Comparison of ENCODE assay signal across 24 mouse cellular contexts in the genomic region with DNA sequence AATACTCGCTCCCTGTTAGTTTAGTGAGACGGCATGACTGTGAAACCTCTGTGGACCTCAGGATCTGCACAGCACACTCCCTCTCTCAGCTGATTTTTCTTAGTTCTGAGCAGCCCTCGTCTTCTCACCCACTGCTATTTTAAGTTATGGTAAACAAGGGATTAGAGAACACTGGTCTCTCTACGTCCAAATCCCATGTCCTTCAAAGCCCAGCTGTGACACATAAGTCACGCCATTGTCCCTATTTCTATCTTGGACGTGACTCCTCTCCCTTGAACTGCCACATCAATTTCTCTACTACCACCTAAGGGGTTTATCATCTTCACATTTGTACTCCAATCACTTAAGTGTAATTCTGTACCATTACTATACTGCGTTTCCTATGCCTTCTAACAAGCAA. TPM values are rescaled to one million over a fixed set of nuclear protein-coding genes. Genes with fewer than 3 reads are reported as not detected.
DNase-seq lines count a peak whose midpoint lies in the region; ATAC-seq and TF ChIP-seq lines count a peak whose summit lies in the region.
"Had no signal": no experiment of that assay in that cellular context is flagged by ENCODE, and none has a peak within 500 bp of the region (broad histone marks: within the 10 kb centered on the region; RNA-seq: fewer than 3 reads in every experiment).

No protein-coding gene starts in this region.

- TF ChIP-seq POLR2A in lung, adult 2 months (IDR thresholded peaks at IDR 0.05; ENCODE audit: borderline replicate concordance, extremely low read depth, low read depth, low read length), result no peak

- H3K27me3 ChIP-seq in lung, embryonic 14.5 days (ENCODE audit: insufficient read depth, low read length), result no peaks in the 10 kb centered on the region
- no peaks in the 10 kb centered on the region for H3K27me3 ChIP-seq in lung, embryonic 16.5 days (ENCODE audit: control insufficient read depth, insufficient read depth, low read depth, low read length)
- H3K27me3 ChIP-seq: embryonic facial prominence, embryonic 13.5 days; embryonic facial prominence, embryonic 15.5 days; forebrain, embryonic 12.5 days had no signal

- H3K4me2 ChIP-seq in lung, embryonic 14.5 days, result no peak overlapping the region
- H3K4me2 ChIP-seq in lung, embryonic 16.5 days (ENCODE audit: low read depth, low read length), result no peak overlapping the region
- H3K4me2 ChIP-seq: embryonic facial prominence, embryonic 13.5 days; embryonic facial prominence, embryonic 15.5 days; forebrain, embryonic 12.5 days had no signal

- 36% methylated on average over 7 of the region's 7 CpGs for WGBS in lung, embryonic 14.5 days
- WGBS in lung, embryonic 16.5 days, result 40% methylated on average over 7 of the region's 7 CpGs
- 63% methylated on average over 7 of the region's 7 CpGs for WGBS in lung, adult 2 months

- DNase-seq in lung, embryonic 14.5 days, result peak; percentile 76
- DNase-seq in lung, postnatal 4 days, result no peak
- DNase-seq in lung, postnatal 25 days (ENCODE audit: low spot score), result no peak
- DNase-seq in lung, postnatal 36 days, result peak; percentile 45
- no peak for DNase-seq in lung, adult 2 months
- DNase-seq in layer of hippocampus, postnatal 36 days, result no peak
- DNase-seq: adrenal gland, adult 2 months; adrenal gland, postnatal 10 days; adrenal gland, postnatal 25 days; cerebellum, adult 11 months; cerebellum, adult 18-20 months; cerebellum, adult 8-10 months; cerebellum, adult 9-11 months; cerebellum, postnatal 14 days; cerebellum, postnatal 36 days; embryo, embryonic 11 days had no signal

- 0 out of 2 replicates have a peak, but pooled peaks cover 2% of the 10 kb centered on the region for H3K36me3 ChIP-seq in lung, embryonic 14.5 days (ENCODE audit: insufficient read depth)
- H3K36me3 ChIP-seq in lung, embryonic 16.5 days (ENCODE audit: control insufficient read depth, insufficient read depth, low read length), result no peaks in the 10 kb centered on the region
- H3K36me3 ChIP-seq: embryonic facial prominence, embryonic 15.5 days; forebrain, embryonic 12.5 days had no signal

- no peak overlapping the region for H3K27ac ChIP-seq in lung, embryonic 14.5 days (ENCODE audit: low read depth)
- H3K27ac ChIP-seq in lung, embryonic 16.5 days (ENCODE audit: low read length), result no peak overlapping the region; the same call in 1 of the 2 replicates
- H3K27ac ChIP-seq: embryonic facial prominence, embryonic 13.5 days; embryonic facial prominence, embryonic 15.5 days; forebrain, embryonic 10.5 days; forebrain, embryonic 12.5 days had no signal

- peaks cover 7% of the 10 kb centered on the region for H3K4me1 ChIP-seq in lung, embryonic 14.5 days (ENCODE audit: insufficient read depth)
- H3K4me1 ChIP-seq in lung, embryonic 16.5 days (replicated peaks; ENCODE audit: control insufficient read depth, insufficient read depth, low read length), result peaks cover 15% of the 10 kb centered on the region; the same call in 1 of the 2 replicates
- H3K4me1 ChIP-seq in lung, adult 2 months (ENCODE audit: control insufficient read depth, insufficient read depth, low read length), result peaks cover 8% of the 10 kb centered on the region; the same call in 1 of the 2 replicates
- H3K4me1 ChIP-seq: forebrain, embryonic 10.5 days; forebrain, embryonic 12.5 days had no signal

- ATAC-seq in lung, embryonic 14.5 days (ENCODE audit: insufficient read depth), result peak; percentile 50
- peak; percentile 78 for ATAC-seq in lung, embryonic 16.5 days (ENCODE audit: low read depth)
- ATAC-seq: forebrain, embryonic 14.5 days had no signal

- H3K9ac ChIP-seq in lung, embryonic 14.5 days, result no peak overlapping the region
- H3K9ac ChIP-seq in lung, embryonic 16.5 days (ENCODE audit: low read length), result no peak overlapping the region
- H3K9ac ChIP-seq: embryonic facial prominence, embryonic 13.5 days; embryonic facial prominence, embryonic 15.5 days; forebrain, embryonic 12.5 days had no signal

- TF ChIP-seq CTCF in lung, embryonic 14.5 days (IDR thresholded peaks at IDR 0.05; ENCODE audit: low read depth), result no peak
- no peak for TF ChIP-seq CTCF in lung, adult 2 months (IDR thresholded peaks at IDR 0.05; ENCODE audit: insufficient read depth, low read length)

- H3K4me3 ChIP-seq in lung, embryonic 14.5 days (ENCODE audit: low read depth, low read length), result no peak overlapping the region
- H3K4me3 ChIP-seq in lung, embryonic 16.5 days (ENCODE audit: low read length), result no peak overlapping the region
- H3K4me3 ChIP-seq in lung, adult 2 months (replicated peaks; ENCODE audit: extremely low read depth, low read depth, low read length), result no peak overlapping the region
- H3K4me3 ChIP-seq: embryonic facial prominence, embryonic 13.5 days; embryonic facial prominence, embryonic 15.5 days; erythroblast, embryonic 14.5 days; forebrain, embryonic 10.5 days; forebrain, embryonic 12.5 days had no signal

- H3K9me3 ChIP-seq in lung, embryonic 14.5 days (ENCODE audit: low read depth, low read length), result no peaks in the 10 kb centered on the region
- no peaks in the 10 kb centered on the region for H3K9me3 ChIP-seq in lung, embryonic 16.5 days (ENCODE audit: control insufficient read depth, low read length)
- H3K9me3 ChIP-seq: embryonic facial prominence, embryonic 13.5 days; embryonic facial prominence, embryonic 15.5 days; forebrain, embryonic 10.5 days; forebrain, embryonic 12.5 days had no signal

RNA-seq across cellular contexts. Expression of gene Nln, which starts 13.5 kb away (rescaled TPM):
- polyA plus RNA-seq in lung, embryonic 14.5 days (2014; fragmentation: Nextera tagmentation; extraction: Ambion mirVana), result 23.3 and 24.8 TPM in 2 replicates
- 18.1 and 22.1 TPM in 2 replicates for polyA plus RNA-seq in lung, embryonic 16.5 days (2015; fragmentation: Nextera tagmentation; extraction: Ambion mirVana)
- 7.7 and 12.4 TPM in 2 replicates for polyA plus RNA-seq in lung, adult 2 months (2012; rRNA removed)
- 10 to 100 TPM; 19.9 to 25.7 TPM for total RNA-seq in layer of hippocampus, postnatal 36 days (2021)

RNA-seq across cellular contexts. Expression of gene Sgtb, which starts 13.6 kb away (rescaled TPM):
- polyA plus RNA-seq in lung, embryonic 14.5 days (2014; fragmentation: Nextera tagmentation; extraction: Ambion mirVana), result 5.5 and 6.3 TPM in 2 replicates
- 5.7 and 6.3 TPM in 2 replicates for polyA plus RNA-seq in lung, embryonic 16.5 days (2015; fragmentation: Nextera tagmentation; extraction: Ambion mirVana)
- 2.1 and 2.5 TPM in 2 replicates for polyA plus RNA-seq in lung, adult 2 months (2012; rRNA removed)
- total RNA-seq in layer of hippocampus, postnatal 36 days (2021), result 10 to 100 TPM; 69.0 to 76.2 TPM
- total RNA-seq: MEL had no signal
- polyA plus RNA-seq: erythroblast, embryonic 14.5 days had no signal

Comparison
In these comparisons a context has a peak if more than half of its experiments do, and no peak if none do; other contexts are left out.
1. DNase-seq: peak in lung, embryonic 14.5 days (single experiment) and lung, postnatal 36 days (single experiment); none in lung, postnatal 4 days (0 of 2), lung, postnatal 25 days (single experiment), lung, adult 2 months (single experiment) and layer of hippocampus, postnatal 36 days (0 of 2).